Mouse (Mus musculus) E14TG2a.4 (cell line): Measurements from ENCODE around the gene 1700006A11Rik.

Experiments
- CTCF ChIP-seq: conservative IDR thresholded peaks from 2 replicates; pipeline ENCODE4 v1.5.1; 2014; ENCODE audit warnings: low read length
- NANOG ChIP-seq: IDR thresholded peaks from 2 replicates; pipeline ENCODE4 v1.6.1; 2014; ENCODE audit warnings: borderline replicate concordance, low read length, mixed read lengths
- POU5F1 ChIP-seq: IDR thresholded peaks from 2 replicates; pipeline ENCODE4 v1.6.1; 2014; ENCODE audit warnings: low read length, borderline replicate concordance

DNA sequence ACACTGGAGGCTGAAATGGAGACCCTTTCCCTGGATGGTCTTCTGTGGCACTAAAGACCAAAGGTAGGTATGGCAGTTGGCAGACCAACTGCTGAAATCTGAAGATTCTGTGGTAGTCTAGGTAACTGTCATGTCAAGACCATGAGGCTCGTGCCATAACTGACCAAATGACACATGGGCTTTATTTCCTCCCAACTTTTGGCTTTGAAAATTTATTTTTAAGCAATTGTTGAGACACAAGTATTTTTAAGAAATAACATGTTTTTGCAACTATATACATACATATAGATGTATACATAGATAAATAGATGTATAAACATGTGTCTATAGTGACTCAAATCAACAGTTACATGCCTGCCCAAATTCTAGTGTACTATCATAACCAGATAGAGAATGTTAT is at the start of gene 1700006A11Rik:
- no peak for TF ChIP-seq CTCF
- TF ChIP-seq NANOG: no peak
- no peak for TF ChIP-seq POU5F1
